Mouse (Mus musculus) testis, adult 2 months (tissue): ENCODE results near the gene 1810009A15Rik. TPM values are rescaled to one million over a fixed set of nuclear protein-coding genes. Genes with fewer than 3 reads are reported as not detected.

Experiments used
- H3K27ac ChIP-seq: fragments of 200-500 bp; 2 replicates; pipeline ENCODE4 v1.5.1; 2012; ENCODE audit warnings: low read depth, low read length; ENCODE audit not compliant: control insufficient read depth, insufficient read depth
- H3K27me3 ChIP-seq: fragments of 200-500 bp; 2 replicates; pipeline ENCODE4 v1.6.1; 2012; ENCODE audit warnings: mild to moderate bottlenecking, low read length, moderate library complexity; ENCODE audit not compliant: control insufficient read depth, insufficient read depth
- H3K36me3 ChIP-seq: fragments of 200-500 bp; 2 replicates; pipeline ENCODE4 v1.6.1; 2012; ENCODE audit warnings: mild to moderate bottlenecking, low read length; ENCODE audit not compliant: control insufficient read depth, insufficient read depth
- H3K4me1 ChIP-seq: fragments of 200-500 bp; 2 replicates; pipeline ENCODE4 v1.6.1; 2012; ENCODE audit warnings: low read length; ENCODE audit not compliant: control insufficient read depth, insufficient read depth
- H3K4me3 ChIP-seq: fragments of 200-500 bp; 2 replicates; pipeline ENCODE4 v1.5.1; 2012; ENCODE audit warnings: low read depth, mild to moderate bottlenecking, low read length, moderate library complexity, mixed read lengths; ENCODE audit not compliant: control insufficient read depth
- CTCF ChIP-seq: fragments of 200-500 bp; IDR thresholded peaks from 2 replicates; pipeline ENCODE4 v1.5.1; 2012; ENCODE audit warnings: low read depth, mild to moderate bottlenecking, inconsistent platforms, low read length, moderate library complexity; ENCODE audit not compliant: control insufficient read depth, insufficient read depth, insufficient replicate concordance
- POLR2A ChIP-seq: fragments of 200-500 bp; IDR thresholded peaks from 2 replicates; pipeline ENCODE4 v1.6.1; 2012; ENCODE audit warnings: low read depth, mild to moderate bottlenecking, inconsistent platforms, low read length, moderate library complexity; ENCODE audit not compliant: control insufficient read depth
- polyA plus RNA-seq: library from polyadenylated mRNA; depleted of rRNA; stranded (reverse); fragments of >200 nt; gene quantifications from 2 replicates; pipeline ENCODE4 v1.2.3, GENCODE M21; 2012

The 1810009A15Rik gene
- polyA plus RNA-seq, 1 experiment = 48.4 TPM

DNA sequence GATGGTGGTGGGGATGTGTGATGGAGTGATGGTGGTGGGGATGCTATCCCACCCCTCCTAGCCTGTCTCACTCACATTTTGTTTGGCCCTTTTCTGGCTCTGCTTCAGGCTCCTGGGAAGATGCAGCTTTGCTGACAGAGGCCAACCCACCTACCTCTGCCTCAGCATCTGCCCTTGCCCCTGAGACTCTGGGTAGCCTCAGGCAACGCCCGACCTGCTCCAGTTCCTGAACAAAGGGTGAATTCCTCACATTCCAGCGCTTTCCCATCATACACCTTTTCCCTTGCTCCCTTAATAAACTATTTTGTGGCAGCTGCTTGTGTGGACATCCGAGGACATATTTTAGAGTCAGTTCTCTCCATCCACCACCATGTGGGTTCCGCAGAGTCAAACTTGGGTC, 40.3 kb upstream of the 1810009A15Rik start:
- Histone ChIP-seq H3K27me3 (no peaks in the 10 kb centered on the region), H3K27ac (no peak overlapping the region), H3K4me3 (no peak overlapping the region), H3K4me1 (peaks cover 11% of the 10 kb centered on the region), H3K36me3 (no peaks in the 10 kb centered on the region)
- TF ChIP-seq CTCF (no peak), POLR2A (no peak)

GRCm38 (mm10) chr19:8850402-8850901, 38.2 kb upstream of the 1810009A15Rik start, which contains the start of gene Lrrn4cl:
Gene Lrrn4cl (plus strand): TSS chr19:8850768.
- TF ChIP-seq POLR2A = no peak
- TF ChIP-seq CTCF = no peak
- peaks cover 11% of the 10 kb centered on the region for H3K4me1 ChIP-seq
- no peaks in the 10 kb centered on the region for H3K27me3 ChIP-seq
- no peak within 1 kb of the TSS for H3K27ac ChIP-seq
- H3K36me3 ChIP-seq = no peaks in the 10 kb centered on the region
- no peak within 1 kb of the TSS for H3K4me3 ChIP-seq

DNA sequence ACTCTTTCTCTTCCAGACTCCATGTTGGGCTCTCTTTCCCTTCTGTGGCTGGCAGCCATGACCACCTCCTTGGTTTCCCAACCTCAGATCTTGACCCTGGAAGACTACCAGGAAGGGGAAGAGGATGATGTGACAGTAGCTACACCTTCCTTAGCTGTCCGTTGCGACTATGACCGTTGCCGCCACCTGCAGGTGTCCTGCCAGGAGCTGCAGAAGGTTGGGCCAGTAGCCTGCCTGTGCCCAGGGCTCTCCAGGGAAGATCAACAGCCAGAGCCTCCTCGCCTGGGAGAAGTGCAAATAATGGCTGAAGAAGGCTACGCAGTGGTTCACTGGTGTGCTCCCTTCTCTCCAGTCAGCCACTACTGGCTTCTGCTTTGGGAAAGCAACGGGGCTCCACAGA, 37.0 kb upstream of the 1810009A15Rik start:
- H3K36me3 ChIP-seq = no peaks in the 10 kb centered on the region
- no peak overlapping the region for H3K27ac ChIP-seq
- peaks cover 11% of the 10 kb centered on the region for H3K4me1 ChIP-seq
- no peak overlapping the region for H3K4me3 ChIP-seq
- no peaks in the 10 kb centered on the region for H3K27me3 ChIP-seq
- TF ChIP-seq CTCF = no peak
- TF ChIP-seq POLR2A = no peak

DNA sequence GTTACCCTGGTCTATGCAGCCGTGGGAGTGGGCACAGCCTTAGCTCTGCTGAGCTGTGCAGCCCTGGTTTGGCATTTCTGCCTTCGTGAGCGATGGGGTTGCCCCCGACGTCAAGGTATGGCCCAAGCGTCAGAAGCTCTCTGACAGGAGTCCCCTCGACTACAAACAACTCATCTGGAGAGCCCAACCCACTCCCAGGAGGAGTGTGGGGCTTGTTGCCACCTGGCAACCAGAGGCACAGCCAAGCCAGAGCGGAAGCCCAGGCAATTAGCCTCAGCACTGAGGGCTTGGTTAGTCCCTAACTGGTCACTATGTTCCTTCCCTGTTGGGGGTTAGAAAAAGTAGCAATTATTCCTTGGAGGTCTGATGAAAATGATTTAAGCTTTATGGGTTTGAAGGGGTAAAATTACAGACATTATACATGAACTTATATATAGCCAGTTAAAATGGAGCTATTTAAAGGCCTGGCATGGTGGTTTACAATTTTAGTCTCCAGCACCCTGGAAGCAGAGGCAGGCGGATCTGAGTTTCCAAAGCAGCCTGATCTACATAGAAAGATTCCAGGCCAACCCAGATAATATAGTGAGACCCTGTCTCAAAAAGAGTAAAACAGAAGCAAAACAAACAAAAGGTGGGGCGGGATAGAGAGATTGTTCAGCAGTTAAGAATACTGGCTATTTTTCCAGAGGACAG, 36.3 kb upstream of the 1810009A15Rik start:
- Histone ChIP-seq H3K27ac (no peak overlapping the region), H3K4me3 (no peak overlapping the region), H3K36me3 (no peaks in the 10 kb centered on the region), H3K27me3 (no peaks in the 10 kb centered on the region), H3K4me1 (peaks cover 11% of the 10 kb centered on the region)
- TF ChIP-seq CTCF (no peak), POLR2A (no peak)

DNA sequence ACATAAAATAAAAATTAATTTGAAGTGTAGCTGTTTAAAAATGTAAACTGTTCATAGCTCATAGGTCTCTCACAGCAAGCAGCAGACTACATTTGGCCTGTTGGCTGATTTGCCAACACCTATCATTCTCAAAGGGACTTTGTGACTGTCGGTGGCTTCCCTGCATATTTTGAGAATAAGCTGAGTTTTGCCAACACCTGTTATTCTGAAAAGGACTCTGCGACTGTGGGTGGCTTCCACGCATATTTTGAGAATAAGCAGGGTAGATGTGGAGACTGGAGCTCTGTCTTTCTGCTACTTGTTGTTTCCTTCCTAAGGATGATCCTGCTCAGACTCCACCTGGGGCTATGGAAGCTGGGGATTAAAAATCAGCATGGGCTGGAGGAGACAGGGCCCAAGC, 35.5 kb upstream of the 1810009A15Rik start:
- no peak for TF ChIP-seq POLR2A
- no peak for TF ChIP-seq CTCF
- no peak overlapping the region for H3K27ac ChIP-seq
- peaks cover 11% of the 10 kb centered on the region for H3K4me1 ChIP-seq
- no peaks in the 10 kb centered on the region for H3K36me3 ChIP-seq
- H3K4me3 ChIP-seq = no peak overlapping the region
- H3K27me3 ChIP-seq = no peaks in the 10 kb centered on the region

- no peak for TF ChIP-seq POLR2A
- peak; percentile 48; the same call in 1 of the 2 replicates for TF ChIP-seq CTCF
- H3K36me3 ChIP-seq = no peaks in the 10 kb centered on the region
- no peak overlapping the region for H3K27ac ChIP-seq
- no peak overlapping the region for H3K4me3 ChIP-seq
- H3K4me1 ChIP-seq = no peaks in the 10 kb centered on the region
- H3K27me3 ChIP-seq = no peaks in the 10 kb centered on the region
Observed at GRCm38 (mm10) chr19:8857689-8858088, 31.0 kb upstream of the 1810009A15Rik start.

GRCm38 (mm10) chr19:8859018-8859417, 29.6 kb upstream of the 1810009A15Rik start:
- Histone ChIP-seq H3K36me3 (no peaks in the 10 kb centered on the region), H3K4me3 (no peak overlapping the region), H3K27ac (no peak overlapping the region), H3K27me3 (no peaks in the 10 kb centered on the region), H3K4me1 (no peaks in the 10 kb centered on the region)
- TF ChIP-seq CTCF (no peak), POLR2A (no peak)
